Comparison of ENCODE assay signal across 24 mouse cellular contexts in genomic region chr1:184707532-184708248, GRCm38 (mm10). TPM values are rescaled to one million over a fixed set of nuclear protein-coding genes. Genes with fewer than 3 reads are reported as not detected.
A peak's percentile ranks its signal among the peaks of the same experiment; 100 is the strongest.
DNase-seq lines count a peak whose midpoint lies in the region; ATAC-seq lines count a peak whose summit lies in the region.
"Had no signal": no experiment of that assay in that cellular context is flagged by ENCODE, and none has a peak within 500 bp of the region (broad histone marks: within the 10 kb centered on the region; RNA-seq: fewer than 3 reads in every experiment).

No protein-coding gene starts in this region.

- peaks cover 24% of the 10 kb centered on the region for H3K27me3 ChIP-seq in heart, embryonic 12.5 days (replicated peaks)

- H3K4me3 ChIP-seq in heart, embryonic 12.5 days, result no peak overlapping the region
- H3K4me3 ChIP-seq: embryonic facial prominence, embryonic 13.5 days; forebrain, embryonic 10.5 days; hindbrain, embryonic 13.5 days; liver, embryonic 15.5 days; midbrain, embryonic 13.5 days had no signal

- H3K27ac ChIP-seq in heart, embryonic 12.5 days (ENCODE audit: poor library complexity, severe bottlenecking), result no peak overlapping the region
- H3K27ac ChIP-seq: embryonic facial prominence, embryonic 13.5 days; forebrain, embryonic 10.5 days; hindbrain, embryonic 13.5 days; liver, embryonic 15.5 days; midbrain, embryonic 13.5 days; stomach, postnatal 0 days had no signal

- H3K4me2 ChIP-seq in heart, embryonic 12.5 days, result no peak overlapping the region
- H3K4me2 ChIP-seq: embryonic facial prominence, embryonic 13.5 days; heart, embryonic 11.5 days; hindbrain, embryonic 13.5 days; liver, embryonic 15.5 days; midbrain, embryonic 13.5 days had no signal

- 72% methylated on average over 4 of the region's 4 CpGs for WGBS in heart, embryonic 12.5 days

- no peaks in the 10 kb centered on the region for H3K4me1 ChIP-seq in heart, embryonic 12.5 days (replicated peaks)
- H3K4me1 ChIP-seq: liver, embryonic 15.5 days; midbrain, embryonic 13.5 days had no signal

- peak; percentile 68 to 88 for DNase-seq in adrenal gland, adult (ENCODE audit: inconsistent age in 2 of 2, low spot score in 1 of 2)
- no peak for DNase-seq in adrenal gland, postnatal 25 days
- peak; percentile 68 for DNase-seq in heart, adult 11 months
- peak; percentile 61 for DNase-seq in adrenal gland, postnatal 14 days
- DNase-seq in lung, postnatal 4 days, result no peak
- DNase-seq in kidney, adult 18-20 months, result no peak
- no peak for DNase-seq in thymus, adult 18-20 months
- DNase-seq: cerebellum, adult 11 months; cerebellum, postnatal 10 days; gastrocnemius, postnatal 36 days; kidney, adult 9 months; kidney, postnatal 25 days; right cerebral cortex, postnatal 14 days; thymus, postnatal 14 days had no signal

- no peak for ATAC-seq in heart, embryonic 12.5 days (ENCODE audit: insufficient number of reproducible peaks, low FRiP score)
- ATAC-seq: inflammation-experienced regulatory T-cells, adult 6 months; lung, postnatal 0 days; midbrain, embryonic 13.5 days had no signal

- no peak overlapping the region for H3K9ac ChIP-seq in heart, embryonic 12.5 days
- H3K9ac ChIP-seq: embryonic facial prominence, embryonic 13.5 days; hindbrain, embryonic 13.5 days; liver, embryonic 15.5 days; midbrain, embryonic 13.5 days had no signal

- peaks cover 4% of the 10 kb centered on the region; the same call in 1 of the 2 replicates for H3K9me3 ChIP-seq in heart, embryonic 12.5 days (replicated peaks)
- H3K9me3 ChIP-seq: embryonic facial prominence, embryonic 13.5 days; forebrain, embryonic 10.5 days; hindbrain, embryonic 13.5 days; liver, embryonic 15.5 days; midbrain, embryonic 13.5 days had no signal

- H3K36me3 ChIP-seq in heart, embryonic 12.5 days, result no peaks in the 10 kb centered on the region
- H3K36me3 ChIP-seq: embryonic facial prominence, embryonic 13.5 days; forebrain, embryonic 10.5 days; hindbrain, embryonic 13.5 days; liver, embryonic 15.5 days; midbrain, embryonic 13.5 days had no signal

RNA-seq across cellular contexts. Expression of gene Hlx, which starts 24.7 kb away (rescaled TPM):
- 10.6 and 12.8 TPM in 2 replicates for total RNA-seq in adrenal gland, postnatal 25 days (2021)
- 8.7 and 8.8 TPM in 2 replicates for polyA plus RNA-seq in heart, embryonic 12.5 days (2016; fragmentation: Nextera tagmentation; extraction: Ambion mirVana)
- 35.5 and 39.5 TPM in 2 replicates for total RNA-seq in adrenal gland, postnatal 14 days (2021)
- polyA plus RNA-seq: inflammation-experienced regulatory T-cells, adult 6 months had no signal

Comparison
In these comparisons a context has a peak if more than half of its experiments do, and no peak if none do; other contexts are left out.
1. DNase-seq: peak in adrenal gland, adult (2 of 2), heart, adult 11 months (single experiment) and adrenal gland, postnatal 14 days (single experiment); none in adrenal gland, postnatal 25 days (single experiment), lung, postnatal 4 days (0 of 2), kidney, adult 18-20 months (single experiment) and thymus, adult 18-20 months (0 of 2).